Mouse (Mus musculus) midbrain, embryonic 14.5 days (tissue): ENCODE measurements at regions not wholly inside any gene's neighbourhood (a gene's known extent, or its start where the extent isn't known, plus 50 kb on each side); places are given as distances from the start of the nearest gene placed in this dataset.
A peak's percentile ranks its signal among the peaks of the same experiment; 100 is the strongest.

Experiments used
- ATAC-seq: fragments of 200-750 bp; cut with Nextera tagmentation; 2 replicates; pipeline ENCODE4 v1.8.0; 2017; ENCODE audit warnings: moderate number of reproducible peaks, moderate library complexity; ENCODE audit not compliant: low FRiP score, low TSS enrichment
- DNase-seq: peaks from one replicate; pipeline ENCODE4 v3.0.0-alpha.2; 2015
- H3K27ac ChIP-seq: fragments of 300-500 bp; sonication (generic); replicated peaks from 2 replicates; pipeline ENCODE4 v1.5.1; 2014; ENCODE audit warnings: mild to moderate bottlenecking, low read depth, low read length, moderate library complexity
- H3K27me3 ChIP-seq: fragments of 300-500 bp; sonication (generic); 2 replicates; pipeline ENCODE4 v1.6.1; 2014; ENCODE audit warnings: low read length, control low read depth, mixed read lengths; ENCODE audit not compliant: control insufficient read depth, insufficient read depth
- H3K36me3 ChIP-seq: fragments of 300-500 bp; sonication (generic); 2 replicates; pipeline ENCODE4 v1.6.1; 2014; ENCODE audit warnings: low read length, control low read depth; ENCODE audit not compliant: control insufficient read depth, insufficient read depth
- H3K4me1 ChIP-seq: fragments of 300-500 bp; sonication (generic); 2 replicates; pipeline ENCODE4 v1.6.1; 2014; ENCODE audit warnings: mild to moderate bottlenecking, antibody characterized with exemption, low read length, control low read depth; ENCODE audit not compliant: control insufficient read depth, insufficient read depth
- H3K4me2 ChIP-seq: fragments of 300-500 bp; sonication (generic); 2 replicates; pipeline ENCODE4 v1.6.1; 2014; ENCODE audit warnings: mild to moderate bottlenecking, low read length, moderate library complexity
- H3K4me3 ChIP-seq: fragments of 300-500 bp; sonication (generic); replicated peaks from 2 replicates; pipeline ENCODE4 v1.5.1; 2014; ENCODE audit warnings: low read depth, low read length
- H3K9ac ChIP-seq: fragments of 300-500 bp; sonication (generic); replicated peaks from 2 replicates; pipeline ENCODE4 v1.6.1; 2014; ENCODE audit warnings: mild to moderate bottlenecking, low read length, moderate library complexity
- H3K9me3 ChIP-seq: fragments of 300-500 bp; sonication (generic); 2 replicates; pipeline ENCODE4 v1.6.1; 2016; ENCODE audit warnings: low read length, control low read depth, mixed read lengths; ENCODE audit not compliant: control insufficient read depth
- WGBS: fragments of 180-500 bp; shearing (Covaris S2); extraction: QIAGEN DNeasy Blood & Tissue Kit; methylation state at CpG from one replicate; pipeline ENCODE4 v1.1.7; 2014; 5-methylcytosine and 5-hydroxymethylcytosine counted together

DNA sequence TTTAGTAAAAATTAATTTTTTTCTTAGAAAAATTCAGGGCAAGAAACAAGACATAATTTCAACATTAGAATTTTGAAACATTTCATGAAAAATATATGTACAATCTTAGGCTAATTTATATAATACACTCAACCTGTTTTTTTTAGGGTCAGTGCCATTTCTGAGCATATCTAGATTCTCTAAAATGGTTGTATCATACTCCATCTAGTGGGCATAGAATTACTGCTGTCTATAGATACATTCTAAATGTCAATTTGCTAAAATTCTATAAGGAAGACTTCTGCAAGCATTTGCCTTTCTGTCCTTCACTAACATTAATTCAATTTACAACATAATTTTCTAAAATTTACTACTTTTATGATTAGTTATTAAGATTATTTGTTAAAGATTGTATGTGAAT, 507.7 kb downstream of the Zbbx start:
- Histone ChIP-seq H3K27me3 (no peaks in the 10 kb centered on the region), H3K36me3 (no peaks in the 10 kb centered on the region), H3K9me3 (no peaks in the 10 kb centered on the region), H3K4me3 (no peak overlapping the region), H3K27ac (no peak overlapping the region), H3K4me2 (no peak overlapping the region), H3K9ac (no peak overlapping the region), H3K4me1 (no peaks in the 10 kb centered on the region)
- DNase-seq (peak; percentile 63), ATAC-seq (no peak)

DNA sequence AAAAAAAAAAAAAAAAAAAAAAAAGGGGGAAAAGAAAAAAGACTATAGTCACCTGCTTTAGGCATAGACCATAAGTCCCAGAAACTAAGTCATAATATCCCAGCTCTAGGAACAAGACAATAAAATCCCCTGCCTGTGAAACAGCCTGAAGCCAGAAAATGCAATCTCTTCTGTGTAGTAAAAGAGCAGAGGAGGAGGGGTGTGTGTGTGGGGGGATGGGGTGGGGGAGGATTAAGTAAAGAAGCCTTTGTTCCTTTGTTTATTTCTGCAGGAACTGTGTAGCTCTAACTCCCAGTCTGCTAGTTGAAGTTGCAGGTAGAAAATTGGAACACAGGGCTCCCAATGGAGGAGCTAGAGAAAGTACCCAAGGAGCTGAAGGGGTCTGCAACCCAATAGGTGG, 532.2 kb downstream of the Zbbx start:
- no peak overlapping the region for H3K4me3 ChIP-seq
- ATAC-seq (no peak), DNase-seq (peak; percentile 4)
- no peak overlapping the region for H3K9ac ChIP-seq
- H3K27ac ChIP-seq = no peak overlapping the region
- no peaks in the 10 kb centered on the region for H3K27me3 ChIP-seq
- H3K9me3 ChIP-seq = no peaks in the 10 kb centered on the region
- no peak overlapping the region for H3K4me2 ChIP-seq
- H3K36me3 ChIP-seq = no peaks in the 10 kb centered on the region
- H3K4me1 ChIP-seq = no peaks in the 10 kb centered on the region

DNA sequence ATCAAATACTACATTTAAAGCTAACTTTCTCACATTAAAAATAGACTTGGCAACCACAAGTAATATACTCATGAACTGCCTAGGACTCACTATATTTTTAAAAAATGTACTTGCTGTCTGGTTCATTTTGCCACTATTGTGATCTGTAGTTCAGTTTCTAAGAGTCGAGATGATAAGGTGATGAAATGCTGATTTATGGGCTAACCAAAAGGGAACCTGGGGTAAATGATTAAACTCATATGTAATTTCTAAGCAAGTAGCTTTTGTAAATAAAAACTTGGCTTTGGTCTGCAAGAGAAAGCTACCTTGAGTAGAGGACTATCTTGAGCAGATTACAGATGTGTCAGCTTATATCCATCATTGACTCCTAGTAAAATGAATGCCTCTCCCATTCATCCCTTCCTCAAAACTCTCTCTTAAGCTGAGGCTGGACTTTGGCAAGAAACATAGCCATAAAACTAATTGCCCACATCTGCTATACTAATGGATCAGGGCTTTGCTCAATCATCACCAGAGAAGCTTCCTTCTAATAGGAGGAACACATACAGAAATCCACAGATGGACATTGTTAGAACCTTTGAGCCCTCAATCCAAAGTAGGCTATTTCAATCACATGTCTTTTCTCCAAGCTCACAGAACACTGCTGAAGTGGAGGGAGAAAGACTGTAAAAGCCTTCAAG, 563.4 kb downstream of the Zbbx start:
- Histone ChIP-seq H3K4me2 (no peak overlapping the region), H3K27me3 (no peaks in the 10 kb centered on the region), H3K4me3 (no peak overlapping the region), H3K27ac (no peak overlapping the region), H3K4me1 (no peaks in the 10 kb centered on the region), H3K9ac (no peak overlapping the region), H3K36me3 (no peaks in the 10 kb centered on the region), H3K9me3 (no peaks in the 10 kb centered on the region)
- WGBS = 96% methylated on average over 1 of the region's 1 CpGs
- ATAC-seq (no peak), DNase-seq (no peak)

DNA sequence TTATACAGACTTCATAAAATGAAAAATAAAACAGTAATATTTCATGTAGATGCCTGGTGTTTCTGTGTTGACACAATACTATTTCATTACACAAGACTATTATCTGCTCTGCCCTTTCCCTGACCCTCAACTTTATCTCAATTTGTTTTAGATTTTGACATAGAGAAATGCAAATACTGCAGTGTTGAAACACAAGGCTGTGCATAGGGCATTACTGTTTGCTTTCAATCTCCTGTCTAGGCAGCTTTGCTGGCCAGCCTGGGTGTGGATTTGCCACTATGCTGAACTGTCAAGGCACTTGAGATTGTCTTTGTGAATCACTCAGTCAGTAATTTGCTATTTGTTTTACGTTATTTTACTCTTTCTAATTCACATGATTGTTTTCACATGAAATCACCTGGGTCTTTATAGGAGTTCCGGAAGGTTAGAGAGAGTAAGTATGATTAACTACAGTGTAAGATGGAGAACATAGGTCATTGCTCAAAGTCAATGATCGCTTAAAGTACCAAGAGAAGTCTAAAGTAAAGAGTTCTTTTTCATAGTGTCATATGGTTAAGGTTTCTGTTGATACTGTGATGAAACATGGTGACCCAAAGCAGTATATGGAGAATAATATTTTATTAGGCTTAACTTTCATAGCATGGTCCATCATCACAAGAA, 576.0 kb downstream of the Zbbx start:
- no peaks in the 10 kb centered on the region for H3K4me1 ChIP-seq
- H3K27me3 ChIP-seq = no peaks in the 10 kb centered on the region
- 81% methylated on average over 3 of the region's 3 CpGs for WGBS
- ATAC-seq = no peak
- H3K9ac ChIP-seq = no peak overlapping the region
- no peak overlapping the region for H3K4me2 ChIP-seq
- no peaks in the 10 kb centered on the region for H3K36me3 ChIP-seq
- DNase-seq = no peak
- no peaks in the 10 kb centered on the region for H3K9me3 ChIP-seq
- H3K4me3 ChIP-seq = no peak overlapping the region
- H3K27ac ChIP-seq = no peak overlapping the region

DNA sequence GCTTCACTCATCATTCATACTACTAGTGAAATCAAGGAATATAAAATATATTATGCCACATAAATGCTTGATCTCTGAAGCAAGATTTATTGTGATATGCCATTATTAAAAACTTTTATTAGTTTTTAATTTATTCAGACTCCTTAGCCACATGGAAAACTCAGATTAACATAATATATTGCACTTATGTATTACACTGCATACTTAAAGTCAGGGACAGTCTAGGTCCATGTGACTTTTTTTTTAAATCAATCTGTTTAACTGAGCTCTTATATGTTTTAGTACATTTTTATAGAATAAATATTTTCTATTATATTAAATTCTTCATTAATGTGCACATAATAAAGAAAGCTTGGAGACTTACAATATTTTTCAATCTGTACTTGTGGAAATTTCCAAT, 599.7 kb downstream of the Zbbx start:
- Histone ChIP-seq H3K4me2 (no peak overlapping the region), H3K27ac (no peak overlapping the region), H3K4me1 (no peaks in the 10 kb centered on the region), H3K36me3 (no peaks in the 10 kb centered on the region), H3K9me3 (no peaks in the 10 kb centered on the region), H3K27me3 (no peaks in the 10 kb centered on the region), H3K9ac (no peak overlapping the region), H3K4me3 (no peak overlapping the region)
- no peak for DNase-seq
- ATAC-seq = no peak

DNA sequence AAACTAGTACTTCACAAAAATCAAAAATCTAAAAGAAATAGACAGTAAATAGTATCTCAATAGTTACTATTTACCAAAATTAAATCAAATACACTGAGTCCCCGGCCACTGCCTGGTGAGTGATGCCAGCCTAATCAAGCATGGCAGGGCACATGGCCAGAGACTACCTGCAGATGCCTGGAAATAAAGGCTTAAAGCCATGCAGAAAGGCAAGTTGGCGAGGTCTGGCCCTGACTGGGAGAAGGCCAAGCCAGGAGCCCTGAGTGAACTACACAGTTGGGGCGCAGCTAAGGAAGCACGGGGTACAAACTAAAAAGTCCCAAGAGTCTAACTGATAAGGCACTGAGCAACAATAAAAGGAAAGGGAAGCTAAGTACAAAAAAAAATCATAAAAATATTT, 630.0 kb downstream of the Zbbx start:
- Histone ChIP-seq H3K9me3 (no peaks in the 10 kb centered on the region), H3K9ac (no peak overlapping the region), H3K27ac (no peak overlapping the region), H3K4me2 (no peak overlapping the region), H3K36me3 (no peaks in the 10 kb centered on the region), H3K4me1 (no peaks in the 10 kb centered on the region), H3K4me3 (no peak overlapping the region), H3K27me3 (no peaks in the 10 kb centered on the region)
- DNase-seq = no peak
- WGBS = 85% methylated on average over 4 of the region's 4 CpGs
- ATAC-seq = no peak

DNA sequence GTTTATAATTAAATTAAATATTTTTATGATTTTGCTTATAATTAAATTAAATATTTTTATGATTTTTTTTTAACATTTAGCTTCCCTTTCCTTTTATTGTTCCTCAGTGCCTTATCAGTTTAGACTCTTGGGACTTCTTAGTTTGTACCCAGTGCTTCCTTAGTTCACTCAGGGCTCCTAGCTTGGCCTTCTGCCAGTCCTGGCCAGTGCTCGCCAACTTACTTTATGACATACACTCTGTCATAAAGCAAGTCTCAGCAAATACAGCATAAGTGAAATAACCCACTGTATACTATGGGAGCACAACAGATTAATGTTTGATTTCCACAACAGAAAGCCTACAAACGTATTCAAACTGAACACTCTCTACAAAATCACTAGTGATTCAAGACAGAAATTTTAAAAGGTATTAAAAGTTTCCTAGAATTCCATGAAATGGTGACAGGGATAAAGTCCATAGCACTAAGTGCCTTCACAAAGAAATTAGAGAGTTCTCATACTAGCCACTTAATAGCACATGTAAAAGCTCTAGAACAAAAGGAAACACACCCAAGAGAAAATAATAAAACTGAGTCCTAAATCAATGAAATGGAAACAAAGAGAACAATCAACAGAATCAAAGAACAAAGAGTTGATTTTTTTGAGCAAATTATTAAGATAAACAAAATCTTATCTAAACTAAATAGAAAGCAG, 630.7 kb downstream of the Zbbx start:
- Histone ChIP-seq H3K36me3 (no peaks in the 10 kb centered on the region), H3K9me3 (no peaks in the 10 kb centered on the region), H3K4me1 (no peaks in the 10 kb centered on the region), H3K9ac (no peak overlapping the region), H3K27me3 (no peaks in the 10 kb centered on the region), H3K27ac (no peak overlapping the region), H3K4me2 (no peak overlapping the region), H3K4me3 (no peak overlapping the region)
- ATAC-seq = no peak
- 86% methylated on average over 2 of the region's 2 CpGs for WGBS
- DNase-seq = no peak

DNA sequence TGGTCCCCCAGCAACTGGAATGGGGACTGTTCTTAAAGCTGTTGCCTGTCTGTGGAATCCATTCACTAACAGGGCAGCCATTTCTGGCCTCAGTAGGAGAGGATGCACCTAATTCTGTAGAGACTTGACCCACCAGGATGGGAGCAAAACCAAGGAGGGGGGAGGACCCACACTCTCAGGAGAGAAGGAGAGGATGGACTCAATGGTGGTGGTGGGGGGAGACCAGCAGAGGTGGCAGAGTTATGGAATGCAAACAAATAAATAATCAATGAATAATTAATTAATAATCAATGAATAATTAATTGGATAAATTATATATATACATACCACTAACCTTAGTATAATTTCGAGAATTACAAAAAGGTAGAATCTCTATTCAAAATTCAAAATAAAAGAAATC, 681.1 kb downstream of the Zbbx start:
- no peak overlapping the region for H3K9ac ChIP-seq
- no peak for ATAC-seq
- no peak overlapping the region for H3K4me2 ChIP-seq
- no peak overlapping the region for H3K27ac ChIP-seq
- no peaks in the 10 kb centered on the region for H3K4me1 ChIP-seq
- no peak overlapping the region for H3K4me3 ChIP-seq
- no peak for DNase-seq
- no peaks in the 10 kb centered on the region for H3K9me3 ChIP-seq
- WGBS = 80% methylated on average over 1 of the region's 1 CpGs
- no peaks in the 10 kb centered on the region for H3K27me3 ChIP-seq
- H3K36me3 ChIP-seq = no peaks in the 10 kb centered on the region
